Mouse (Mus musculus) heart, embryonic 11.5 days (tissue): ENCODE data around the gene Smurf1. TPM values are rescaled to one million over a fixed set of nuclear protein-coding genes. Genes with fewer than 3 reads are reported as not detected.

ENCODE experiments used
- ATAC-seq: fragments of 200-750 bp; cut with Nextera tagmentation; replicated peaks from 2 replicates; pipeline ENCODE4 v1.8.0; 2017; ENCODE audit warnings: moderate library complexity; ENCODE audit not compliant: insufficient number of reproducible peaks, low FRiP score, low TSS enrichment
- H3K27ac ChIP-seq: fragments of 300-500 bp; sonication (generic); 2 replicates; pipeline ENCODE4 v1.5.1; 2014; ENCODE audit warnings: mild to moderate bottlenecking, low read depth, low read length
- H3K27me3 ChIP-seq: fragments of 300-500 bp; sonication (generic); 2 replicates; pipeline ENCODE4 v1.6.1; 2014; ENCODE audit warnings: mild to moderate bottlenecking, low read length, mixed read lengths; ENCODE audit not compliant: control insufficient read depth, insufficient read depth
- H3K36me3 ChIP-seq: fragments of 300-500 bp; sonication (generic); 2 replicates; pipeline ENCODE4 v1.6.1; 2014; ENCODE audit warnings: mild to moderate bottlenecking, low read length, moderate library complexity, mixed read lengths; ENCODE audit not compliant: control insufficient read depth, insufficient read depth
- H3K4me1 ChIP-seq: fragments of 300-500 bp; sonication (generic); 2 replicates; pipeline ENCODE4 v1.6.1; 2014; ENCODE audit warnings: low read length; ENCODE audit not compliant: control insufficient read depth, insufficient read depth
- H3K4me2 ChIP-seq: fragments of 300-500 bp; sonication (generic); 2 replicates; pipeline ENCODE4 v1.6.1; 2014; ENCODE audit warnings: mild to moderate bottlenecking, moderate library complexity
- H3K4me3 ChIP-seq: fragments of 300-500 bp; sonication (generic); 2 replicates; pipeline ENCODE4 v1.5.1; 2014; ENCODE audit warnings: low read depth, low read length
- H3K9ac ChIP-seq: fragments of 300-500 bp; sonication (generic); 2 replicates; pipeline ENCODE4 v1.6.1; 2014; ENCODE audit warnings: mild to moderate bottlenecking, low read depth, low read length, moderate library complexity
- H3K9me3 ChIP-seq: fragments of 300-500 bp; sonication (generic); replicated peaks from 2 replicates; pipeline ENCODE4 v1.6.1; 2016; ENCODE audit warnings: low read length; ENCODE audit not compliant: control insufficient read depth
- WGBS: fragments of 180-500 bp; shearing (Covaris S2); extraction: QIAGEN DNeasy Blood & Tissue Kit; methylation state at CpG from one replicate; pipeline ENCODE4 v1.1.7; 2014; ENCODE audit not compliant: insufficient replicate concordance; 5-methylcytosine and 5-hydroxymethylcytosine counted together
- polyA plus RNA-seq: library from polyadenylated mRNA; unstranded; fragments of >200 nt; fragmentation: Nextera tagmentation; extraction: Ambion mirVana; gene quantifications from 2 replicates; pipeline ENCODE4 v1.2.1, GENCODE M21; 2014

Smurf1 gene
- polyA plus RNA-seq, 1 experiment from 2014 or later, result 14.3 TPM

- H3K9me3 ChIP-seq, result no peaks in the 10 kb centered on the region
- H3K4me3 ChIP-seq, result no peak overlapping the region
- no peak overlapping the region for H3K27ac ChIP-seq
- H3K9ac ChIP-seq, result no peak overlapping the region
- ATAC-seq, result no peak
- H3K4me1 ChIP-seq, result peaks cover 9% of the 10 kb centered on the region
- 89% methylated on average over 5 of the region's 5 CpGs for WGBS
- no peaks in the 10 kb centered on the region for H3K36me3 ChIP-seq
- no peaks in the 10 kb centered on the region for H3K27me3 ChIP-seq
- H3K4me2 ChIP-seq, result no peak overlapping the region
Measured at GRCm38 (mm10) chr5:144950428-144951051, 15.1 kb downstream of the Smurf1 start.

DNA sequence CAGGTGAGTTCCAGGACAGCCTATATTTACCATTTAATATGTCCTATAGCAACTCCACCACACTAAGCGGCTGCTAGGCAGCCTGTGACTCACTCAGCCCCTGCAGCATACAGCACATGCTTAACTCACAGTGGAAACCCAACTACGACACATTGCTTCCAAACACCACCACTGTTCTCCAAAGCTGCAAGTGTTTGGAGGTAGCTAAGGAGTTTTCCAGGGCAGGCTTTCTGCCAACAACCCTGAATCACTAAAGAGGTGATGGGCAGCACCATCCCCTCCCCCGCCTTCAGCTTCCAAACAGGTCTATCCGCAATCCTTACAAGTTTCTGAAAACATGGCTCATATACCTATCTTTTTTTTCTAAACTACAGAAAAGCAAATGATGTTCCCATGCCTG is 15.8 kb downstream of the Smurf1 start:
- Histone ChIP-seq H3K36me3 (no peaks in the 10 kb centered on the region), H3K4me2 (no peak overlapping the region), H3K9me3 (no peaks in the 10 kb centered on the region), H3K9ac (no peak overlapping the region), H3K27ac (no peak overlapping the region), H3K4me1 (peaks cover 9% of the 10 kb centered on the region), H3K27me3 (no peaks in the 10 kb centered on the region), H3K4me3 (no peak overlapping the region)
- no peak for ATAC-seq
- 76% methylated on average over 4 of the region's 4 CpGs for whole genome bisulfite sequencing

- no peaks in the 10 kb centered on the region for H3K36me3 ChIP-seq
- no peak overlapping the region for H3K4me2 ChIP-seq
- ATAC-seq, result no peak
- peaks cover 7% of the 10 kb centered on the region; the same call in 1 of the 2 replicates for H3K4me1 ChIP-seq
- no peaks in the 10 kb centered on the region for H3K27me3 ChIP-seq
- 60% methylated on average over 11 of the region's 11 CpGs for WGBS
- no peak overlapping the region for H3K4me3 ChIP-seq
- no peak overlapping the region for H3K27ac ChIP-seq
- H3K9ac ChIP-seq, result no peak overlapping the region
- no peaks in the 10 kb centered on the region for H3K9me3 ChIP-seq
Measured at GRCm38 (mm10) chr5:144948422-144948821, 17.2 kb downstream of the Smurf1 start.

- Histone ChIP-seq H3K4me3 (no peak overlapping the region), H3K27ac (no peak overlapping the region), H3K9me3 (no peaks in the 10 kb centered on the region), H3K36me3 (no peaks in the 10 kb centered on the region), H3K4me1 (peaks cover 6% of the 10 kb centered on the region), H3K4me2 (no peak overlapping the region), H3K27me3 (no peaks in the 10 kb centered on the region), H3K9ac (no peak overlapping the region)
- ATAC-seq, result no peak
- 85% methylated on average over 1 of the region's 1 CpGs for WGBS
Measured at GRCm38 (mm10) chr5:144948002-144948401, 17.6 kb downstream of the Smurf1 start.

DNA sequence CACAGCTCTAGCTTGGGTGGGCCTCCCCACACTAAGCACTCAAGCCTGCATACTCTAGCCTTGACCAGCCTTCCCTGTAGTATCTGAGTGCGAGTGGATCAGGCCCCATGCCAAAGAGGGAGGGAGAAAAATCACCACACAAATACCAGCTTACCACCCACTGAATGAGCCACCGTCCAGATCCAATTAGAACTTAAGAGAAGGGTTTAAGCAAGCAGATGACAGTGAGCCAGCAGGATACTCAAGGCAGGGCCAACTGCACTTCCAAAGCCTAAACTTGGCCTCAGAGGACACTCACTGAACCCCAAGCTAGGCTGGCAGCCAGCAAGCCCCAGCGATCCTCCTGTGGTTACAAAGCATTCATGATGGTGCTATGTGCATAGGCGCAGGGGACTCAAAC is 19.6 kb downstream of the Smurf1 start:
- no peaks in the 10 kb centered on the region for H3K36me3 ChIP-seq
- no peaks in the 10 kb centered on the region for H3K27me3 ChIP-seq
- H3K4me2 ChIP-seq, result no peak overlapping the region
- H3K27ac ChIP-seq, result no peak overlapping the region
- H3K4me3 ChIP-seq, result no peak overlapping the region
- 67% methylated on average over 4 of the region's 4 CpGs for WGBS
- no peak overlapping the region for H3K9ac ChIP-seq
- ATAC-seq, result no peak
- peaks cover 14% of the 10 kb centered on the region for H3K4me1 ChIP-seq
- no peaks in the 10 kb centered on the region for H3K9me3 ChIP-seq

DNA sequence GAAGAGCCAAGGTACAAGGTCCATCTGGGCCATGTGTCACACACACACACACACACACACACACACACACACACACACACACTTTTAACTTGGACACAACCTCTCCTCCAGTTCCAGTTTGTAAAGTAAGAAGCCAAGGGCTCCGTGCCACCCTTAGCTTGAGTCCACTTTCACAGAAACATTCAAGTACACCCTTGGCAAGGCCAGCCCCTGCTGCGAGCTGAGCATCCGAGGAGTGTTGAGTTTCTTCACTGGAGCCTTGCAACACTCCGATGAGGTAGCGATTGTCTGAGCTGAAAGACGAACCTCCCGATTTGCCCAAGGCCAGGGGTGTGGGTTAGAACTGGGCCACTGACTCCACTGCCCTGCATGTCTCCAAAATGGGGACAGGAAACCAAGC is 20.7 kb downstream of the Smurf1 start:
- no peak for ATAC-seq
- Histone ChIP-seq H3K4me2 (no peak overlapping the region), H3K27ac (no peak overlapping the region), H3K36me3 (no peaks in the 10 kb centered on the region), H3K9me3 (no peaks in the 10 kb centered on the region), H3K27me3 (no peaks in the 10 kb centered on the region), H3K9ac (no peak overlapping the region), H3K4me3 (no peak overlapping the region), H3K4me1 (peaks cover 21% of the 10 kb centered on the region)
- WGBS, result 79% methylated on average over 7 of the region's 7 CpGs

GRCm38 (mm10) chr5:144944370-144944769 is 21.3 kb downstream of the Smurf1 start:
- ATAC-seq, result no peak
- no peaks in the 10 kb centered on the region for H3K9me3 ChIP-seq
- no peak overlapping the region for H3K27ac ChIP-seq
- no peaks in the 10 kb centered on the region for H3K27me3 ChIP-seq
- WGBS, result 68% methylated on average over 4 of the region's 4 CpGs
- no peak overlapping the region for H3K4me3 ChIP-seq
- H3K9ac ChIP-seq, result no peak overlapping the region
- no peak overlapping the region for H3K4me2 ChIP-seq
- H3K36me3 ChIP-seq, result no peaks in the 10 kb centered on the region
- peaks cover 21% of the 10 kb centered on the region for H3K4me1 ChIP-seq

DNA sequence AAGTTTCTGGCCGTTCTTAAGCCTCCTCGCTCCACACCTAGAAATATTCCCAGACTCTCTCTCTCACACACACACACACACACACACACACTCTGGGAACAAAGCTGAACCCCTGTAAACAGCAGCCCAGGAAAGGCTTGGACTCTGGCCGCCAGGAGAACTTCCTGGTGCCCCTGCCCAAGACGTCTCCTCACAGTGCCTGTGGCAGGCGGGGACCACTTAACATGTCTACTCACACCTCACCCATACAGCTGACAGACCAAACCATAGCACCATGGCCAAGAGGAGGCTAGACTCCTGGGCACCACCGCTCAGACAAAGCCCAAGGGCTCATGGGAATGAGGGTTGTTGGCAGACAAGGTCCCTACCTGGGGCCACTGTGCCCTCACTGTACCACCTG is 22.3 kb downstream of the Smurf1 start:
- WGBS, result 63% methylated on average over 6 of the region's 6 CpGs
- H3K4me1 ChIP-seq, result peaks cover 21% of the 10 kb centered on the region
- H3K27ac ChIP-seq, result no peak overlapping the region
- H3K4me2 ChIP-seq, result no peak overlapping the region
- ATAC-seq, result 0 out of 2 replicates have a peak, but pooled peaks have one; percentile 32
- no peaks in the 10 kb centered on the region for H3K27me3 ChIP-seq
- H3K9ac ChIP-seq, result no peak overlapping the region
- H3K4me3 ChIP-seq, result no peak overlapping the region
- no peaks in the 10 kb centered on the region for H3K36me3 ChIP-seq
- H3K9me3 ChIP-seq, result no peaks in the 10 kb centered on the region

DNA sequence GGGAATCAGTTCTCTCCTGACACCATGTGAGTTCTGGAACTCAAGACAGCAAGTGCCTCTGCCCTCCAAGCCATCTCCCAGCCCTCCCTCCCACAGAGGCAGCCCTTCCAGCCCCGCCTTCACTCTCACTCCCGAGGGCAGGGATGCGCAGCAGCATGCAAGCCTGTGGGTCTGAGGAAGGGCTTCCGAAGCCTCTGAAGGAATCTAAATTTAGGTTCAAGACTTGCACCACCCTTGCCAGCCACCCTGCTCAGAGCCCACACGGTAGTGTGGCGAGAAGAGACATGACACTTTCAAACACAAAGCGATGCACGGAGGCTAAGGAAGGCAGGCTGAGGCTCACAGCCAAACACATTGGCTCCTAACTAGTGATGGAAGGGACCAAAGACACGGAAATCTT is 23.2 kb downstream of the Smurf1 start:
- no peak for ATAC-seq
- WGBS, result 51% methylated on average over 9 of the region's 9 CpGs
- H3K9me3 ChIP-seq, result no peaks in the 10 kb centered on the region
- H3K4me1 ChIP-seq, result peaks cover 24% of the 10 kb centered on the region
- no peaks in the 10 kb centered on the region for H3K27me3 ChIP-seq
- no peak overlapping the region for H3K4me2 ChIP-seq
- H3K36me3 ChIP-seq, result no peaks in the 10 kb centered on the region
- H3K4me3 ChIP-seq, result no peak overlapping the region
- no peak overlapping the region for H3K27ac ChIP-seq
- no peak overlapping the region for H3K9ac ChIP-seq
